Mouse (Mus musculus) intestine, postnatal 0 days (tissue): ENCODE data around the gene Lhx2. TPM values are rescaled to one million over a fixed set of nuclear protein-coding genes. Genes with fewer than 3 reads are reported as not detected.

Source experiments
- ATAC-seq: fragments of 200-750 bp; cut with Nextera tagmentation; 2 replicates; pipeline ENCODE4 v1.8.0; 2017; ENCODE audit warnings: mild to moderate bottlenecking, moderate TSS enrichment, moderate library complexity
- H3K27ac ChIP-seq: fragments of 300-500 bp; sonication (generic); 2 replicates; pipeline ENCODE4 v1.5.1; 2014; ENCODE audit warnings: mild to moderate bottlenecking, low read depth, low read length, moderate library complexity
- H3K27me3 ChIP-seq: fragments of 300-500 bp; sonication (generic); replicated peaks from 2 replicates; pipeline ENCODE4 v1.6.1; 2014; ENCODE audit warnings: low read length, mixed read lengths; ENCODE audit not compliant: control insufficient read depth, insufficient read depth
- H3K36me3 ChIP-seq: fragments of 300-500 bp; sonication (generic); 2 replicates; pipeline ENCODE4 v1.6.1; 2014; ENCODE audit warnings: mild to moderate bottlenecking, moderate library complexity; ENCODE audit not compliant: control insufficient read depth, insufficient read depth
- H3K4me1 ChIP-seq: fragments of 300-500 bp; sonication (generic); replicated peaks from 2 replicates; pipeline ENCODE4 v1.6.1; 2014; ENCODE audit warnings: antibody characterized with exemption, low read length, mixed read lengths; ENCODE audit not compliant: control insufficient read depth, insufficient read depth
- H3K4me2 ChIP-seq: fragments of 300-500 bp; sonication (generic); replicated peaks from 2 replicates; pipeline ENCODE4 v1.6.1; 2014; ENCODE audit warnings: low read depth, mild to moderate bottlenecking, moderate library complexity
- H3K4me3 ChIP-seq: fragments of 300-500 bp; sonication (generic); 2 replicates; pipeline ENCODE4 v1.5.1; 2014; ENCODE audit warnings: low read depth, low read length
- H3K9ac ChIP-seq: fragments of 300-500 bp; sonication (generic); 2 replicates; pipeline ENCODE4 v1.6.1; 2014; ENCODE audit warnings: mild to moderate bottlenecking, low read depth, low read length
- H3K9me3 ChIP-seq: fragments of 300-500 bp; sonication (generic); 2 replicates; pipeline ENCODE4 v1.6.1; 2016; ENCODE audit warnings: mixed run types; ENCODE audit not compliant: control insufficient read depth
- CTCF ChIP-seq: sonication (generic); IDR thresholded peaks from 2 replicates; pipeline ENCODE4 v1.5.1; 2016; ENCODE audit warnings: low read depth, mild to moderate bottlenecking, control low read depth, antibody characterized with exemption, moderate library complexity
- WGBS: fragments of 180-500 bp; shearing (Covaris S2); extraction: QIAGEN DNeasy Blood & Tissue Kit; methylation state at CpG from one replicate; pipeline ENCODE4 v1.1.7; 2014; 5-methylcytosine and 5-hydroxymethylcytosine counted together
- polyA plus RNA-seq: library from polyadenylated mRNA; unstranded; fragments of >200 nt; fragmentation: Nextera tagmentation; extraction: Ambion mirVana; gene quantifications from 2 replicates; pipeline ENCODE4 v1.2.1, GENCODE M21; 2015

Gene Lhx2
- polyA plus RNA-seq, 1 experiment from 2014 or later, result not detected

GRCm38 (mm10) chr2:38337091-38337640 lies 1.9 kb upstream of the Lhx2 start:
- no peak for ATAC-seq
- Histone ChIP-seq H3K36me3 (no peaks in the 10 kb centered on the region), H3K9me3 (no peaks in the 10 kb centered on the region), H3K4me3 (no peak overlapping the region), H3K4me1 (no peaks in the 10 kb centered on the region; the same call in 1 of the 2 replicates), H3K27ac (no peak overlapping the region), H3K27me3 (peaks cover 92% of the 10 kb centered on the region), H3K4me2 (no peak overlapping the region), H3K9ac (no peak overlapping the region)
- no peak for TF ChIP-seq CTCF
- 10% methylated on average over 6 of the region's 6 CpGs for WGBS

- ATAC-seq, result no peak
- Histone ChIP-seq H3K4me1 (no peaks in the 10 kb centered on the region; the same call in 1 of the 2 replicates), H3K9ac (no peak overlapping the region), H3K4me2 (no peak overlapping the region), H3K27ac (no peak overlapping the region), H3K36me3 (no peaks in the 10 kb centered on the region), H3K27me3 (peaks cover 96% of the 10 kb centered on the region), H3K9me3 (no peaks in the 10 kb centered on the region), H3K4me3 (no peak overlapping the region)
- 27% methylated on average over 5 of the region's 5 CpGs for WGBS
- TF ChIP-seq CTCF, result no peak
These were observed 1.4 kb upstream of the Lhx2 start for GRCm38 (mm10) chr2:38337681-38338080.

GRCm38 (mm10) chr2:38338348-38338932 lies 641 bp upstream of the Lhx2 start:
- peak overlapping the region; percentile 46 for H3K4me3 ChIP-seq
- H3K4me1 ChIP-seq, result no peaks in the 10 kb centered on the region; the same call in 1 of the 2 replicates
- H3K27ac ChIP-seq, result no peak overlapping the region
- no peak for ATAC-seq
- H3K36me3 ChIP-seq, result no peaks in the 10 kb centered on the region
- TF ChIP-seq CTCF, result no peak
- H3K4me2 ChIP-seq, result peak overlapping the region; percentile 80
- no peaks in the 10 kb centered on the region for H3K9me3 ChIP-seq
- no peak overlapping the region for H3K9ac ChIP-seq
- peaks cover 97% of the 10 kb centered on the region for H3K27me3 ChIP-seq
- WGBS, result 5% methylated on average over 5 of the region's 5 CpGs

GRCm38 (mm10) chr2:38339910-38340625 lies 987 bp downstream of the Lhx2 start:
- 2% methylated on average over 9 of the region's 9 CpGs for WGBS
- H3K27me3 ChIP-seq, result peaks cover 98% of the 10 kb centered on the region

GRCm38 (mm10) chr2:38340626-38341200 lies 1.6 kb downstream of the Lhx2 start:
- no peaks in the 10 kb centered on the region for H3K9me3 ChIP-seq
- no peaks in the 10 kb centered on the region; the same call in 1 of the 2 replicates for H3K4me1 ChIP-seq
- no peaks in the 10 kb centered on the region for H3K36me3 ChIP-seq
- H3K27ac ChIP-seq, result no peak overlapping the region
- 6% methylated on average over 10 of the region's 10 CpGs for WGBS
- H3K4me3 ChIP-seq, result no peak overlapping the region
- no peak for ATAC-seq
- peaks cover 98% of the 10 kb centered on the region for H3K27me3 ChIP-seq
- H3K9ac ChIP-seq, result no peak overlapping the region
- H3K4me2 ChIP-seq, result no peak overlapping the region
- TF ChIP-seq CTCF, result no peak

More at GRCm38 (mm10) chr2:38339910-38340625, 987 bp downstream of the Lhx2 start:
- no peak for TF ChIP-seq CTCF
- H3K27ac ChIP-seq, result no peak overlapping the region
- H3K4me1 ChIP-seq, result no peaks in the 10 kb centered on the region; the same call in 1 of the 2 replicates
- H3K4me3 ChIP-seq, result peak overlapping the region; percentile 46
- H3K36me3 ChIP-seq, result no peaks in the 10 kb centered on the region
- no peak overlapping the region for H3K9ac ChIP-seq
- ATAC-seq, result no peak
- H3K4me2 ChIP-seq, result peak overlapping the region; percentile 80
- H3K9me3 ChIP-seq, result no peaks in the 10 kb centered on the region

GRCm38 (mm10) chr2:38343573-38343972 lies 4.5 kb downstream of the Lhx2 start:
- H3K4me1 ChIP-seq, result no peaks in the 10 kb centered on the region; the same call in 1 of the 2 replicates
- H3K27me3 ChIP-seq, result peaks cover 98% of the 10 kb centered on the region
- ATAC-seq, result no peak

More at GRCm38 (mm10) chr2:38343573-38343972, 4.5 kb downstream of the Lhx2 start:
- Histone ChIP-seq H3K27ac (no peak overlapping the region), H3K9ac (no peak overlapping the region), H3K4me3 (no peak overlapping the region), H3K9me3 (no peaks in the 10 kb centered on the region), H3K36me3 (no peaks in the 10 kb centered on the region), H3K4me2 (no peak overlapping the region)
- no peak for TF ChIP-seq CTCF
- WGBS, result 19% methylated on average over 1 of the region's 1 CpGs
